Mouse (Mus musculus) ES-Bruce4 (cell line): ENCODE data around the gene Fubp3.
"Not testable (repeated sequence)": the region's sequence is repeated elsewhere in the genome, so short reads cannot be mapped to it uniquely, and the experiment has no call there.

Source experiments
- CTCF ChIP-seq: IDR thresholded peaks from one replicate; pipeline ENCODE4 v1.8.1; 2011; ENCODE audit warnings: low read depth, low read length
- POLR2A ChIP-seq: IDR thresholded peaks from one replicate; pipeline ENCODE4 v1.8.1; 2011; ENCODE audit warnings: low read length; ENCODE audit not compliant: insufficient read depth

- not testable (repeated sequence) for TF ChIP-seq CTCF, POLR2A
These were observed 21.1 kb upstream of the Fubp3 start for GRCm38 (mm10) chr2:31551351-31551750.
